16 mouse cellular contexts compared by ENCODE assay signal in the genomic region with DNA sequence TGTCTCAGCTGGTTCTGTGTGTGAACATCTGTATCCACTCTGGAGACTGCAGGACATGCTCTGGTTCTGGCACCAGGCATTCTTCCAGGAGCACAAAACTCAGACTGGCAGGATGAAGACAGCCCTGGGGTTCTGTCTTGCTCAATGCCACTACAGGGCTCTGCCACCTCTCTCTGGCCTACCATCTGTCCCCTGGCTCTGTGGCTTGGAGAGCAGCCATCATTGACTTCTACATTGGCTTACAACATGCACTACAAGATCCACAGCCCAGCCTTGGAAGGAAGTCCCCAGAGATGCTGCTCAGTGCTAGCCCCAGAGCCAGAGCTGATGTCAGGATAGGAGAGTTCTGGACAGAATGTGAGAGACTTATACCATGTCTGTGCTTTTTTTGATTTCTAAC.
DNase-seq lines count a peak whose midpoint lies in the region; ATAC-seq and TF ChIP-seq lines count a peak whose summit lies in the region.
"Had no signal": no experiment of that assay in that cellular context is flagged by ENCODE, and none has a peak within 500 bp of the region (broad histone marks: within the 10 kb centered on the region; RNA-seq: fewer than 3 reads in every experiment).

No protein-coding gene starts in this region.

- TF ChIP-seq CTCF in cerebellum, adult 2 months (IDR thresholded peaks at IDR 0.05; ENCODE audit: borderline replicate concordance, insufficient read depth, low read depth, low read length), result no peak

- H3K4me1 ChIP-seq in cerebellum, adult 2 months (ENCODE audit: control insufficient read depth, insufficient read depth, low read length), result peaks cover 10% of the 10 kb centered on the region; the same call in 1 of the 2 replicates
- no peaks in the 10 kb centered on the region for H3K4me1 ChIP-seq in hindbrain, embryonic 11.5 days (replicated peaks; ENCODE audit: control insufficient read depth, insufficient read depth, low read length)
- peaks cover 6% of the 10 kb centered on the region; the same call in 1 of the 2 replicates for H3K4me1 ChIP-seq in kidney, embryonic 14.5 days (ENCODE audit: control insufficient read depth, insufficient read depth, low read length)
- H3K4me1 ChIP-seq: midbrain, embryonic 13.5 days had no signal

- H3K27me3 ChIP-seq in cerebellum, adult 2 months (ENCODE audit: control insufficient read depth, insufficient read depth, low read length), result no peaks in the 10 kb centered on the region
- no peaks in the 10 kb centered on the region for H3K27me3 ChIP-seq in hindbrain, embryonic 11.5 days (ENCODE audit: control insufficient read depth, insufficient read depth, low read length)
- H3K27me3 ChIP-seq in kidney, embryonic 14.5 days (ENCODE audit: control insufficient read depth, insufficient read depth, low read length), result no peaks in the 10 kb centered on the region
- H3K27me3 ChIP-seq: limb, embryonic 13.5 days; lung, embryonic 15.5 days; Patski had no signal

- TF ChIP-seq POLR2A in cerebellum, adult 2 months (IDR thresholded peaks at IDR 0.05; ENCODE audit: borderline replicate concordance, insufficient read depth, low read length), result no peak

- no peaks in the 10 kb centered on the region for H3K36me3 ChIP-seq in hindbrain, embryonic 11.5 days (ENCODE audit: control insufficient read depth, insufficient read depth, low read length)
- H3K36me3 ChIP-seq in kidney, embryonic 14.5 days (ENCODE audit: control insufficient read depth, insufficient read depth, low read length), result no peaks in the 10 kb centered on the region
- H3K36me3 ChIP-seq: forebrain, embryonic 10.5 days; limb, embryonic 13.5 days; lung, embryonic 15.5 days; midbrain, embryonic 13.5 days had no signal

- no peak overlapping the region for H3K27ac ChIP-seq in cerebellum, adult 2 months (ENCODE audit: insufficient read depth, low read length)
- H3K27ac ChIP-seq in hindbrain, embryonic 11.5 days (ENCODE audit: low read depth, low read length), result no peak overlapping the region
- no peak overlapping the region for H3K27ac ChIP-seq in kidney, embryonic 14.5 days (ENCODE audit: low read depth, low read length)
- H3K27ac ChIP-seq: forebrain, embryonic 10.5 days; limb, embryonic 13.5 days; lung, embryonic 15.5 days; midbrain, embryonic 13.5 days had no signal

- no peak overlapping the region for H3K4me2 ChIP-seq in hindbrain, embryonic 11.5 days (replicated peaks; ENCODE audit: low read depth, low read length)
- no peak overlapping the region for H3K4me2 ChIP-seq in kidney, embryonic 14.5 days (replicated peaks; ENCODE audit: low read depth, low read length)
- H3K4me2 ChIP-seq: limb, embryonic 13.5 days; lung, embryonic 15.5 days; midbrain, embryonic 13.5 days had no signal

- no peak overlapping the region for H3K9ac ChIP-seq in hindbrain, embryonic 11.5 days (ENCODE audit: low read depth, low read length)
- H3K9ac ChIP-seq in kidney, embryonic 14.5 days (ENCODE audit: low read depth, low read length), result no peak overlapping the region
- H3K9ac ChIP-seq: limb, embryonic 13.5 days; lung, embryonic 15.5 days; midbrain, embryonic 13.5 days had no signal

- no peak for ATAC-seq in hindbrain, embryonic 11.5 days (ENCODE audit: low FRiP score)
- ATAC-seq in kidney, embryonic 14.5 days (ENCODE audit: low FRiP score, low TSS enrichment), result no peak
- ATAC-seq: hindbrain, embryonic 16.5 days; midbrain, embryonic 13.5 days had no signal

- peak; percentile 14 for DNase-seq in lung, postnatal 36 days
- DNase-seq in lung, postnatal 14 days, result no peak
- peak; percentile 77 to 90 for DNase-seq in cerebellum, adult 2 months
- peak; percentile 22 for DNase-seq in gastrocnemius, postnatal 10 days
- DNase-seq in adipocyte (ENCODE audit: low spot score), result no peak
- no peak for DNase-seq in hindbrain, embryonic 11.5 days (ENCODE audit: low spot score)
- DNase-seq: embryo, embryonic 11 days; right cerebral cortex, postnatal 14 days; thymus, postnatal 14 days had no signal

- no peak overlapping the region for H3K4me3 ChIP-seq in cerebellum, adult 2 months (replicated peaks; ENCODE audit: insufficient read depth, low read depth, low read length)
- no peak overlapping the region for H3K4me3 ChIP-seq in hindbrain, embryonic 11.5 days (ENCODE audit: low read depth, low read length)
- H3K4me3 ChIP-seq in kidney, embryonic 14.5 days (ENCODE audit: low read length), result no peak overlapping the region
- H3K4me3 ChIP-seq: forebrain, embryonic 10.5 days; limb, embryonic 13.5 days; lung, embryonic 15.5 days; midbrain, embryonic 13.5 days had no signal

- H3K9me3 ChIP-seq in hindbrain, embryonic 11.5 days (ENCODE audit: control insufficient read depth, low read length), result no peaks in the 10 kb centered on the region
- H3K9me3 ChIP-seq in kidney, embryonic 14.5 days (ENCODE audit: control insufficient read depth, low read length), result no peaks in the 10 kb centered on the region
- H3K9me3 ChIP-seq: limb, embryonic 13.5 days; lung, embryonic 15.5 days; midbrain, embryonic 13.5 days had no signal

Comparison
In these comparisons a context has a peak if more than half of its experiments do, and no peak if none do; other contexts are left out.
1. DNase-seq: peak in lung, postnatal 36 days (single experiment), cerebellum, adult 2 months (2 of 2) and gastrocnemius, postnatal 10 days (single experiment); none in lung, postnatal 14 days (single experiment), adipocyte (single experiment) and hindbrain, embryonic 11.5 days (single experiment).